Mouse (Mus musculus): ENCODE measurements at regions not wholly inside any gene's neighbourhood (a gene's known extent, or its start where the extent isn't known, plus 50 kb on each side); places are given as distances from the start of the nearest gene placed in this dataset.

DNA sequence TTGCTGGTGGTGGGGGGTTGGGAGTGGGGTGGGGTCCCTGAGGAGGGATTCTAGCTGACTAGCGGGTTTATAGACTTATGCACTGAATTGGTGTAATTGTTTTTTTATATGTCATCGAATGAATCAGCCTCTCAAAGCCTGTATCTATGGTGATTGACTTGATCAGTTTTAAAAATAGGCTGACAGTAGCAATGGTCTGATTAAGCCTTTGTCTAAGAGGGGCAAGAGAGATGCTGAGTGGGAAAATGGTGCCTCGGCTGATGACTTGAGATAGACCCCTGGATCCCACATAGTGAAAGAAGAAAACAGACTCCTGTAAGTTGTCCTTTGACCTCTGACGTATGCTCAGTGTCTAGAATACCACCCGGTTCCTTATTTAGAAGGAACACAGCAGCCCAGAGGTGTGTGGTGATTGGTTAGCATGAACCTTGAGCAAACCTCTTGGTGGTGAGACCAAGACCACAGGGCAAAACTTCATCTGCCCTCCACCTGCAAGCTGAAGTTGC lies 312.7 kb upstream of the Klf3 start:
- ATAC-seq (ENCODE audit: insufficient number of reproducible peaks, low FRiP score, low TSS enrichment, low read depth) (no peak), DNase-seq (ENCODE audit: low spot score) (no peak)
- Histone ChIP-seq H3K4me3 (ENCODE audit: low read depth, low read length) (no peak overlapping the region), H3K36me3 (ENCODE audit: control insufficient read depth, insufficient read depth, low read length) (no peaks in the 10 kb centered on the region), H3K27me3 (ENCODE audit: control insufficient read depth, insufficient read depth, low read length) (no peaks in the 10 kb centered on the region), H3K27ac (replicated peaks; ENCODE audit: low read depth, low read length) (no peak overlapping the region), H3K9ac (ENCODE audit: low read length) (no peak overlapping the region), H3K4me1 (ENCODE audit: control insufficient read depth, insufficient read depth, low read length) (0 out of 2 replicates have a peak, but pooled peaks cover 3% of the 10 kb centered on the region), H3K9me3 (ENCODE audit: control insufficient read depth, low read length) (no peaks in the 10 kb centered on the region), H3K4me2 (ENCODE audit: low read depth, severe bottlenecking) (no peak overlapping the region)
- 70% methylated on average over 5 of the region's 5 CpGs for WGBS

DNA sequence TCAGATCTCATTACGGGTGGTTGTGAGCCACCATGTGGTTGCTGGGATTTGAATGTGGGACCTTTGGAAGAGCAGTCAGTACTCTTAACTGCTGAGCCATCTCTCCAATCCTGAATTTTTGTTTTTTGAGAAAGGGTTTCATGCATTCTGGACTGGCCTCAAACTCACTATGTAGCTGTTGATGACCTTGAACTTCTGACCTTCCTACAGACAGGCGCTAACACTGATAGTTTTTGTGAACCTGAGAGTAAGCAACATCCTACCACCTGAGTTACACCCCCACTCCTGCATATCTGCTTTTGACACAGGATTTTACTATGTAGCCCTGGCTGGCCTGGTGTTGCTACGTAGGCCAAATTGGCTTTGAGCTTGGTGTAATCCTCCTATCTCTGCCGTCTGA lies 308.8 kb upstream of the Klf3 start:
- no peak overlapping the region for H3K27ac ChIP-seq (replicated peaks; ENCODE audit: low read depth, low read length)
- no peak overlapping the region for H3K4me2 ChIP-seq (ENCODE audit: low read depth, severe bottlenecking)
- H3K4me3 ChIP-seq (ENCODE audit: low read depth, low read length), result no peak overlapping the region
- no peaks in the 10 kb centered on the region for H3K4me1 ChIP-seq (ENCODE audit: control insufficient read depth, insufficient read depth, low read length)
- H3K36me3 ChIP-seq (ENCODE audit: control insufficient read depth, insufficient read depth, low read length), result no peaks in the 10 kb centered on the region
- no peaks in the 10 kb centered on the region for H3K27me3 ChIP-seq (ENCODE audit: control insufficient read depth, insufficient read depth, low read length)
- no peak overlapping the region for H3K9ac ChIP-seq (ENCODE audit: low read length)
- no peaks in the 10 kb centered on the region for H3K9me3 ChIP-seq (ENCODE audit: control insufficient read depth, low read length)
- 92% methylated on average over 4 of the region's 4 CpGs for WGBS
- no peak for ATAC-seq (ENCODE audit: insufficient number of reproducible peaks, low FRiP score, low TSS enrichment, low read depth)
- DNase-seq (ENCODE audit: low spot score), result no peak

DNA sequence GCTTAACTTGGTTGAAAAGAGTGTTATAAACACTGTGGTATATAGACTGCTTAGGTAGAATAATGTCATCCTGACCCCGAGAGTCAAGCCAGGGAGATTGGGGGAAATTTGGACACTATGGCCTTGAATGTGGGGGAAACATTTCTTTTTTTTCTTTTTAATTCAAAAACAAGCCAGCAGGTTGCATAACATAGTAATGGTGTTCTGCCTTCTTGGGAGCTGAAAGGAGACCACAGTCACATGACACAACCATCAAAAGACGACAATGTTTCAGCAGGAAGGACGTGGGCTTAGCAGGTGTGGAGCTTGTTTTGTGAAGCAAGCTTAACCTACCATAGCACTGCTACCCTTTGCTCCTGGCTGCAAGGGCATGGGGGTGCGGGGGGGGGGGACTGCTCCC lies 306.3 kb upstream of the Klf3 start:
- H3K4me1 ChIP-seq (ENCODE audit: control insufficient read depth, insufficient read depth, low read length), result no peaks in the 10 kb centered on the region
- no peaks in the 10 kb centered on the region for H3K36me3 ChIP-seq (ENCODE audit: control insufficient read depth, insufficient read depth, low read length)
- DNase-seq (ENCODE audit: low spot score) (no peak), ATAC-seq (ENCODE audit: insufficient number of reproducible peaks, low FRiP score, low TSS enrichment, low read depth) (no peak)
- WGBS, result 88% methylated on average over 4 of the region's 4 CpGs
- H3K4me2 ChIP-seq (ENCODE audit: low read depth, severe bottlenecking), result no peak overlapping the region
- no peak overlapping the region for H3K27ac ChIP-seq (replicated peaks; ENCODE audit: low read depth, low read length)
- no peaks in the 10 kb centered on the region for H3K9me3 ChIP-seq (ENCODE audit: control insufficient read depth, low read length)
- no peaks in the 10 kb centered on the region for H3K27me3 ChIP-seq (ENCODE audit: control insufficient read depth, insufficient read depth, low read length)
- H3K4me3 ChIP-seq (ENCODE audit: low read depth, low read length), result no peak overlapping the region
- H3K9ac ChIP-seq (ENCODE audit: low read length), result no peak overlapping the region

DNA sequence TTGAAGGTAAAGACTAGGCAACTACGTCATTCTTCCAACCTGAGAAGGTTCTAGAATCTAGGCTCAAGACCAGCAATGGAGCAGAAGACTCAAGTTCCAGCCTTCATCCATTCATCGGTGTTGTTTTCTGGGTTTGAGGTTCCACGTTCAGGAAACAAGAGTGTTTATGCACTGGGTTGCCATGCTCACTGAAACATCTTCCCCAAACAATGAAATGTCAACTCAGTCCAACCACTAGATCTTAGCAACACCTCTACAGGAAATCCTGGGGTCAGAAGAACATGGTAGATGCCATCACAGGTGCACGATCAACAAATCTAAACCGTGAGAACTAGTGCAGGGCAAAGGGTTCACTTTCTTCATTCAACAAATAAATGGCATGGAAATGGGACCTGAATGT lies 304.8 kb upstream of the Klf3 start:
- ATAC-seq (ENCODE audit: insufficient number of reproducible peaks, low FRiP score, low TSS enrichment, low read depth), result no peak
- H3K27ac ChIP-seq (replicated peaks; ENCODE audit: low read depth, low read length), result no peak overlapping the region
- no peak overlapping the region for H3K4me3 ChIP-seq (ENCODE audit: low read depth, low read length)
- H3K4me1 ChIP-seq (ENCODE audit: control insufficient read depth, insufficient read depth, low read length), result no peaks in the 10 kb centered on the region
- H3K9me3 ChIP-seq (ENCODE audit: control insufficient read depth, low read length), result no peaks in the 10 kb centered on the region
- H3K4me2 ChIP-seq (ENCODE audit: low read depth, severe bottlenecking), result no peak overlapping the region
- no peaks in the 10 kb centered on the region for H3K36me3 ChIP-seq (ENCODE audit: control insufficient read depth, insufficient read depth, low read length)
- DNase-seq (ENCODE audit: low spot score), result no peak
- 94% methylated on average over 5 of the region's 5 CpGs for WGBS
- H3K27me3 ChIP-seq (ENCODE audit: control insufficient read depth, insufficient read depth, low read length), result no peaks in the 10 kb centered on the region
- H3K9ac ChIP-seq (ENCODE audit: low read length), result no peak overlapping the region

DNA sequence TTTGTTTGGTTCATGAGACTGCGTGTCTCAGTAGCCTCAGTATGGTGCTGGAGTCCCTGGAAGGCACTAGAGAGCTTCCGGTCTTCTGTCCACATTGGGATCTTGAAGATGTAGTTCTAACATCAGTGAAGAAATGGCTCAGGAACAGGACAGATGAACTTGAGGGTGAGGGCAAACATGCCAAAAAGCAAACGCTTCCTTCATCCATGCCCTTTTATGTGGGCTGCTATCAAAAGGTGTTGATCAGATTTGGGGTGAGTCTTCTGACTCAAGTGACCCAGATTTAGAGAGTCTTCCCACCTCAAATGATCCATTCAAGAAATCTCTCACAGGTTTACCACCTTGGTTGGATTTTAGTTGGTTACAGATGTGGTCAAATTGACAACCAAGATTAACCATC lies 304.1 kb upstream of the Klf3 start:
- H3K4me2 ChIP-seq (ENCODE audit: low read depth, severe bottlenecking), result no peak overlapping the region
- no peak for ATAC-seq (ENCODE audit: insufficient number of reproducible peaks, low FRiP score, low TSS enrichment, low read depth)
- H3K4me3 ChIP-seq (ENCODE audit: low read depth, low read length), result no peak overlapping the region
- 96% methylated on average over 3 of the region's 3 CpGs for WGBS
- H3K27ac ChIP-seq (replicated peaks; ENCODE audit: low read depth, low read length), result no peak overlapping the region
- no peak for DNase-seq (ENCODE audit: low spot score)
- H3K27me3 ChIP-seq (ENCODE audit: control insufficient read depth, insufficient read depth, low read length), result no peaks in the 10 kb centered on the region
- no peak overlapping the region for H3K9ac ChIP-seq (ENCODE audit: low read length)
- H3K4me1 ChIP-seq (ENCODE audit: control insufficient read depth, insufficient read depth, low read length), result no peaks in the 10 kb centered on the region
- H3K9me3 ChIP-seq (ENCODE audit: control insufficient read depth, low read length), result no peaks in the 10 kb centered on the region
- H3K36me3 ChIP-seq (ENCODE audit: control insufficient read depth, insufficient read depth, low read length), result no peaks in the 10 kb centered on the region

DNA sequence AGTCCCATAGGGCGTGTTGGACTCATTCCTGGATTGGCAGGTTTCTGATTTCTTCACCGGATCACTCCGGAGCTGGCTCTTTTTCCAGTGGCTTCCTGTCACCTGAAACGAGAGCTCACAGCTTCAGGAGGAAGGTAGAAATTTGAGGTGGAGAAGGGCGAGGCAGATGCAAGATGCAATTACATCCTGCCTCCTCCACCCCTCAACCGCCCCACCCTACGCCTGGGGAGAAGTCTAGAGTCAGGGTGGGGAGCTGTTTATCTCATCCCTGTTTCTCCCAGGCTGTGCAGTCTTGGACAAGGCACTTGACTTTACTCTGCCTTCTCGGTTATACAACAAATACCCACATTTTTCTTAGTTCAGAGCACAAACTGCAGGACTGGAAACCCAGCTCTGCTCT lies 302.8 kb upstream of the Klf3 start:
- H3K27me3 ChIP-seq (ENCODE audit: control insufficient read depth, insufficient read depth, low read length), result no peaks in the 10 kb centered on the region
- H3K9me3 ChIP-seq (ENCODE audit: control insufficient read depth, low read length), result no peaks in the 10 kb centered on the region
- H3K4me2 ChIP-seq (ENCODE audit: low read depth, severe bottlenecking), result no peak overlapping the region
- 83% methylated on average over 8 of the region's 8 CpGs for WGBS
- no peaks in the 10 kb centered on the region for H3K4me1 ChIP-seq (ENCODE audit: control insufficient read depth, insufficient read depth, low read length)
- no peak overlapping the region for H3K9ac ChIP-seq (ENCODE audit: low read length)
- no peaks in the 10 kb centered on the region for H3K36me3 ChIP-seq (ENCODE audit: control insufficient read depth, insufficient read depth, low read length)
- DNase-seq (ENCODE audit: low spot score), result no peak
- ATAC-seq (ENCODE audit: insufficient number of reproducible peaks, low FRiP score, low TSS enrichment, low read depth), result no peak
- no peak overlapping the region for H3K4me3 ChIP-seq (ENCODE audit: low read depth, low read length)
- H3K27ac ChIP-seq (replicated peaks; ENCODE audit: low read depth, low read length), result no peak overlapping the region

DNA sequence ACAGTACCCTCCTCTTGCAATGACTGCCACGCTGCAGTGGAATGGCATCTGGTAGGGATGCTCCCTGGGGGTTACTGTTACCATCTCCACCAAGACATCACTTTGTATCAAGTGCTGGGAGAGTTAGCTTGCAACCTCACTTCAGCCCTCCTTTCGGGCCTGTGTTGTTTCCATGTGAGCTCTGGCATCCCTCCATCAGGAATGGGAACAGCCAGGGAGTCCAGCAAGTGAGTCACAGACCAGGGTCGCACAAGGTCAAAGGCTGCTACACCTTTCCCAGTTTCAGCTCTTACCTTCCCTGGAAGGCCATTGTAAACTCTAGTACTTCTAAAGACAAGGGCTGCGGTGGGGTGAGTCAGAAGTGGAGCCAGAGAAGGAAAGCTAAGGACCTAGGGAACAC lies 302.3 kb upstream of the Klf3 start:
- WGBS, result 74% methylated on average over 4 of the region's 4 CpGs
- no peak overlapping the region for H3K4me3 ChIP-seq (ENCODE audit: low read depth, low read length)
- H3K4me1 ChIP-seq (ENCODE audit: control insufficient read depth, insufficient read depth, low read length), result peaks cover 1% of the 10 kb centered on the region; the same call in 1 of the 2 replicates
- H3K27me3 ChIP-seq (ENCODE audit: control insufficient read depth, insufficient read depth, low read length), result no peaks in the 10 kb centered on the region
- no peaks in the 10 kb centered on the region for H3K36me3 ChIP-seq (ENCODE audit: control insufficient read depth, insufficient read depth, low read length)
- no peak overlapping the region for H3K9ac ChIP-seq (ENCODE audit: low read length)
- H3K4me2 ChIP-seq (ENCODE audit: low read depth, severe bottlenecking), result no peak overlapping the region
- H3K27ac ChIP-seq (replicated peaks; ENCODE audit: low read depth, low read length), result no peak overlapping the region
- no peaks in the 10 kb centered on the region for H3K9me3 ChIP-seq (ENCODE audit: control insufficient read depth, low read length)
- DNase-seq (ENCODE audit: low spot score), result no peak
- ATAC-seq (ENCODE audit: insufficient number of reproducible peaks, low FRiP score, low TSS enrichment, low read depth), result no peak

DNA sequence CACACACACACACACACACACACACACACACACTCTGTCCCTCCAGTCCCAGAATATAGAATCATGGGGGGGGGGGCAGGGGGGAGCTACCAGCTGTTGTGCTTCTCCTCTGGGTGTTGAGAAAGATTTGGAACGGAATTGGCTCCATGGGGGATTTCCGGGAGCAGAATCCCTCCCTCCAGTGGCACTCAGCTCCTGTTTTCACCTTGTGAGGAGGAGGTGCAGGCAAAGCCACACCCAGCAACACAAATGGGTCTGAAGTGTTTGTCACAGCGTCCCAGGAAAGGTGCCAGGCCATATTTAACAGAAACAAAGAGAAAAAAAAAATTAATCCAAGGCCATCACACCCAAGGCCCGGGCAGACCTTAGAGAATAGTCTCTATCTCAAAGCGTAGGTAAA lies 301.4 kb upstream of the Klf3 start:
- Histone ChIP-seq H3K4me3 (ENCODE audit: low read depth, low read length) (no peak overlapping the region), H3K9me3 (ENCODE audit: control insufficient read depth, low read length) (no peaks in the 10 kb centered on the region), H3K4me1 (ENCODE audit: control insufficient read depth, insufficient read depth, low read length) (peaks cover 6% of the 10 kb centered on the region), H3K27me3 (ENCODE audit: control insufficient read depth, insufficient read depth, low read length) (no peaks in the 10 kb centered on the region), H3K4me2 (ENCODE audit: low read depth, severe bottlenecking) (no peak overlapping the region), H3K9ac (ENCODE audit: low read length) (no peak overlapping the region), H3K27ac (replicated peaks; ENCODE audit: low read depth, low read length) (no peak overlapping the region), H3K36me3 (ENCODE audit: control insufficient read depth, insufficient read depth, low read length) (no peaks in the 10 kb centered on the region)
- no peak for DNase-seq (ENCODE audit: low spot score)
- WGBS, result 60% methylated on average over 5 of the region's 5 CpGs
- no peak for ATAC-seq (ENCODE audit: insufficient number of reproducible peaks, low FRiP score, low TSS enrichment, low read depth)

DNA sequence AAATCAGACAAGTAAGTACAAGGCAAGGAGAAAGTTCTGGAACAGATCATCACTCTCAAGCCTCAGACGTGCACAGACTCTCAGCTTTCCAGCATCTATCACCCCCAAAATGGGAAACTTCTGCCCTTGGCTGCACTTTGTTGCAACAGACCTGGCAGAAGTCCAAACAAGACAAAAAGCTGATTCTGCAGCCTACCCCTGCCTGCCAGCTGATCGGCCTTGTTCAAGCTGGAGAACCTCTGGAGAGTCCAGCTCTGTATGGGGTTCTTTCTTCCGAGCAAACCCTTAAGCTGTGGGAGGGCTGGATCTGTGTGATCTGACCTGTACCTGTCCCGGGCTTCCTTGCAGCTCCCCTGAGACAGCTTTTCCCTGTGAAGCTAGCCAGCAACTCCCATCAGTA lies 299.7 kb upstream of the Klf3 start:
- 63% methylated on average over 4 of the region's 4 CpGs for WGBS
- no peak overlapping the region for H3K4me3 ChIP-seq (ENCODE audit: low read depth, low read length)
- DNase-seq (ENCODE audit: low spot score) (no peak), ATAC-seq (ENCODE audit: insufficient number of reproducible peaks, low FRiP score, low TSS enrichment, low read depth) (no peak)
- no peak overlapping the region for H3K27ac ChIP-seq (replicated peaks; ENCODE audit: low read depth, low read length)
- peaks cover 6% of the 10 kb centered on the region for H3K4me1 ChIP-seq (ENCODE audit: control insufficient read depth, insufficient read depth, low read length)
- H3K4me2 ChIP-seq (ENCODE audit: low read depth, severe bottlenecking), result no peak overlapping the region
- H3K36me3 ChIP-seq (ENCODE audit: control insufficient read depth, insufficient read depth, low read length), result no peaks in the 10 kb centered on the region
- H3K27me3 ChIP-seq (ENCODE audit: control insufficient read depth, insufficient read depth, low read length), result no peaks in the 10 kb centered on the region
- H3K9ac ChIP-seq (ENCODE audit: low read length), result no peak overlapping the region
- H3K9me3 ChIP-seq (ENCODE audit: control insufficient read depth, low read length), result no peaks in the 10 kb centered on the region
